Mouse (Mus musculus): Measurements from ENCODE around the gene Adra2b.

GRCm38 (mm10) chr2:127362459-127363281, at the start of gene Adra2b:
- peak; percentile 89 for TF ChIP-seq CTCF (IDR thresholded peaks at IDR 0.05; ENCODE audit: low read depth, low read length)
- no peak for TF ChIP-seq POLR2A (IDR thresholded peaks at IDR 0.05; ENCODE audit: insufficient read depth, low read length)

Data from ES-Bruce4 (cell line).